Mouse (Mus musculus) liver, embryonic 11.5 days (tissue): Measurements from ENCODE around the gene Car5a. TPM values are rescaled to one million over a fixed set of nuclear protein-coding genes. Genes with fewer than 3 reads are reported as not detected.

Experiments
- ATAC-seq: fragments of 200-750 bp; cut with Nextera tagmentation; replicated peaks from 2 replicates; pipeline ENCODE4 v1.8.0; 2017; ENCODE audit warnings: moderate number of reproducible peaks, mild to moderate bottlenecking, moderate TSS enrichment, moderate library complexity; ENCODE audit not compliant: low FRiP score
- DNase-seq: peaks from one replicate; pipeline ENCODE4 v3.0.0-alpha.2; 2017; ENCODE audit warnings: low spot score
- H3K27ac ChIP-seq: fragments of 300-500 bp; sonication (generic); 2 replicates; pipeline ENCODE4 v1.5.1; 2014; ENCODE audit warnings: mild to moderate bottlenecking, low read depth, low read length, control low read depth
- H3K27me3 ChIP-seq: fragments of 300-500 bp; sonication (generic); replicated peaks from 2 replicates; pipeline ENCODE4 v1.6.1; 2014; ENCODE audit warnings: low read length, mixed read lengths; ENCODE audit not compliant: control insufficient read depth, insufficient read depth
- H3K36me3 ChIP-seq: fragments of 300-500 bp; sonication (generic); 2 replicates; pipeline ENCODE4 v1.6.1; 2014; ENCODE audit warnings: mild to moderate bottlenecking, low read length, moderate library complexity, mixed read lengths; ENCODE audit not compliant: control insufficient read depth, insufficient read depth
- H3K4me1 ChIP-seq: fragments of 300-500 bp; sonication (generic); replicated peaks from 2 replicates; pipeline ENCODE4 v1.6.1; 2014; ENCODE audit warnings: low read length, mixed read lengths; ENCODE audit not compliant: control insufficient read depth, insufficient read depth
- H3K4me2 ChIP-seq: fragments of 300-500 bp; sonication (generic); 2 replicates; pipeline ENCODE4 v1.6.1; 2014; ENCODE audit warnings: mild to moderate bottlenecking, control low read depth, moderate library complexity
- H3K4me3 ChIP-seq: fragments of 300-500 bp; sonication (generic); 2 replicates; pipeline ENCODE4 v1.5.1; 2014; ENCODE audit warnings: low read depth, low read length, control low read depth
- H3K9ac ChIP-seq: fragments of 300-500 bp; sonication (generic); 2 replicates; pipeline ENCODE4 v1.6.1; 2014; ENCODE audit warnings: low read depth, low read length, control low read depth
- H3K9me3 ChIP-seq: fragments of 300-500 bp; sonication (generic); 2 replicates; pipeline ENCODE4 v1.6.1; 2016; ENCODE audit warnings: low read length, inconsistent platforms, mixed read lengths; ENCODE audit not compliant: control insufficient read depth
- WGBS: fragments of 180-500 bp; shearing (Covaris S2); extraction: QIAGEN DNeasy Blood & Tissue Kit; methylation state at CpG from one replicate; pipeline ENCODE4 v1.1.7; 2014; 5-methylcytosine and 5-hydroxymethylcytosine counted together
- polyA plus RNA-seq: library from polyadenylated mRNA; unstranded; fragments of >200 nt; fragmentation: Nextera tagmentation; extraction: Ambion mirVana; gene quantifications from 2 replicates; pipeline ENCODE4 v1.2.1, GENCODE M21; 2014

The Car5a gene
- polyA plus RNA-seq, 1 experiment from 2014 or later: 0.55 TPM

DNA sequence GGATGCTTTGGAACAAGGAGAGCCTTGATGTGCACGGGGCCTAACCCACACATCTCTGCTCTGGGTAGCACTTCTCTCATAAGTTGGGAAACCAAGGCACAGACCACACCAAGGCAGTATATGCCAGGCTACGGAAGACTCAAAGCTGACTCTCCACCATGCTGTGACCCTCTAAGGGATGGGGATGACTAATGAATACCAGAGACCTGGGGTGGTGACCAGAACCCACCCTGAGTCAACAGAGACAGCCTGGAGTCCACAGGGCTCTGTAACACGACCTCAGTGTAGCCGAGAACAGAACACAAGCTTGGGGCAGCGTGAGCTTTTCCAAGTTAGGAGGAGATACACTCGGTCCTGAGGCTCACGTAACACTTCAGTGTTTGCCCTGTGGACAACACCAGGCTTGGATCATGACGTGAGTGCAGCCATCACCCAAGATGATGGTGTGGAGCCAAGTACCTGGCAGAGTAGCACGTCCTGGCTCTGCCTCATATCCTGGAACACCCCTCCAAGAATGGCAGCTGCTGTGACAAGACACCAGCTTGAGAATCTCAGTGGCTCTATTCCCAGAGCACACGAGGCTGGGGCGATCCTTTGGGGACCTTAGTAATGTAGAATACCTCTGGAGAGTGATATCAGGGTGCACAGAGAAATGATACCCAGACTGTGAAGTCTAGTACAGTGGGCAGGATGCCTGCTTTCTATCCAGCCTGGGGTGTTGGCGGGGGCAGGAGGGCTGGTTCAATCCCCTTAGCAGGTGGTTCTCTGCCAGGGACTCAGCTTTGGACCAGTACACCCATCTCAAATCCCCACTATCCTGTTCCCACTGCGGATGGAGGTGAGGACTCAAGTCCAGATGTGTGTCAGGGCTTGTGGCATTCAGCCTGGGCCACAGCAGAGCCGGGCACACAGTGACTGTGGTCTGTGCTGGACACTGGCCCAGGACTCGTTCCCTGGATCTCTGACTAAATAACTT lies 54.6 kb downstream of the Car5a start:
- no peak for DNase-seq
- 83% methylated on average over 15 of the region's 15 CpGs for WGBS

DNA sequence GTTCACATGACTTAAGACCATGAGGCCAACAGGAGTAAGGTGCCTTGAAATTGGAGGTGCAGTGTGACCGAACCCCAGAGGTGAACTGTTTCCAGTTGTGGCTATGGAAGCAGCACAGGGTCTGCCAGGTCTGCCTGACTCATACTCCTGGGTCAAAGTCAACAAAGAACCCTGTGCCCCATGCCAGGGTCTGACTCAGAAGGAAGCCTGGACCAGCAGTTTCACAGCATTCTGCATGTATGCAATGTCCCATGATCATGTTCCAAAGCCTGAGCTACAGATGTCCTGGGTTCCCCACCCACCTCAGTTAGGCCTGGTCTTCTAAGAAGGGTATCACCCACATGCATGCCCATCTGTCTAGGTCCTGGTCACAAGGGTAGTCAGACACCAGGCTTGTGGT lies 55.4 kb downstream of the Car5a start:
- Histone ChIP-seq H3K27ac (no peak overlapping the region), H3K27me3 (no peaks in the 10 kb centered on the region), H3K4me1 (no peaks in the 10 kb centered on the region), H3K9ac (no peak overlapping the region), H3K4me3 (no peak overlapping the region), H3K4me2 (no peak overlapping the region), H3K36me3 (peaks cover 37% of the 10 kb centered on the region), H3K9me3 (no peaks in the 10 kb centered on the region)
- ATAC-seq: no peak
- DNase-seq: no peak
- 92% methylated on average over 1 of the region's 1 CpGs for WGBS

More for the DNA sequence above, 54.6 kb downstream of the Car5a start:
- H3K4me1 ChIP-seq: no peaks in the 10 kb centered on the region
- no peaks in the 10 kb centered on the region for H3K27me3 ChIP-seq
- H3K36me3 ChIP-seq: peaks cover 32% of the 10 kb centered on the region
- H3K4me3 ChIP-seq: no peak overlapping the region
- H3K9me3 ChIP-seq: no peaks in the 10 kb centered on the region
- H3K27ac ChIP-seq: no peak overlapping the region
- H3K9ac ChIP-seq: no peak overlapping the region
- H3K4me2 ChIP-seq: no peak overlapping the region
- no peak for ATAC-seq

DNA sequence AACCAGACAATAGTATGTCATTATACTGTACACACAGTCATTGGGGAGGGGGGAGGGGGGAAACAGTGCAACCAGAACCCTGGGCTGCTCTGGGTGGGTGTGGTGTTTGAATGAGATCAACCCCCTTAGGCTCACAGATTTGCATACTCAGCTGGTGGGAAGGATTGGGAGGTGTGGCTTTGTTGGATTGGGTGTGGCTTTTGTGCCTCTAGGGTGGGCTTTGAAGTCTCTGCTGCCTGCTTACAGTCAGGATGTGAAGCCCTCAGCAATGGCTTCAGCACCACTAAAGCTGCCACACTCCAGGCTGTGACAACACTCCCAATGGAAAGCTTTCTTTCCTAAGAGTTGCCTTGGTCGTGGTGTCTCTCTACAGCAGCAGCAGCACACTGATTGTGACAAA lies 57.2 kb downstream of the Car5a start:
- Histone ChIP-seq H3K36me3 (peaks cover 54% of the 10 kb centered on the region), H3K9me3 (no peaks in the 10 kb centered on the region), H3K4me1 (no peaks in the 10 kb centered on the region), H3K27ac (no peak overlapping the region), H3K27me3 (no peaks in the 10 kb centered on the region), H3K4me3 (no peak overlapping the region), H3K9ac (no peak overlapping the region), H3K4me2 (no peak overlapping the region)
- DNase-seq: no peak
- ATAC-seq: no peak
- WGBS: 60% methylated on average over 1 of the region's 1 CpGs

- no peak overlapping the region for H3K9ac ChIP-seq
- no peaks in the 10 kb centered on the region for H3K9me3 ChIP-seq
- peaks cover 65% of the 10 kb centered on the region for H3K36me3 ChIP-seq
- no peak overlapping the region for H3K4me3 ChIP-seq
- no peak for DNase-seq
- H3K27me3 ChIP-seq: no peaks in the 10 kb centered on the region
- H3K27ac ChIP-seq: no peak overlapping the region
- no peak for ATAC-seq
- WGBS: 91% methylated on average over 6 of the region's 6 CpGs
- no peaks in the 10 kb centered on the region for H3K4me1 ChIP-seq
- H3K4me2 ChIP-seq: no peak overlapping the region
Measured at GRCm38 (mm10) chr8:121885433-121885832, 59.3 kb downstream of the Car5a start.

DNA sequence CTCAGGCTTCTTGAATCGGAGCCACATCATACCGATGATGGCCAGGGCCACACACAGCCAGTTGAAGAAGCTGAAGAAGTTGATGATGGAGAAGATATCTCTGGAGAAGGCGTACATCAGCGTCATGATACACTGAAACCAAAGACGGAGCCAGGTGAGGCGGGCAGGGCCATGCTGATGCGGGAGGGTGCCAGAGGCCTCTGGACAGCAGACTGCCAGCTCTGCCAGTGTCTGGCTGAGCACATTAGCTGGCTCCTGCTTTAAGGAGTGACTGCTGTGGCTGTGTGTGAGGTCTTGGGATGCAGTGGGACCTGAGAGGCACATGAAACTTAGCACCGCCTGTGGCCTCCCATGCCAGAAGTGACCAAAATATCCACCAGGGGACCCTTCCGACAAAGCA lies 59.7 kb downstream of the Car5a start:
- Histone ChIP-seq H3K9me3 (no peaks in the 10 kb centered on the region), H3K27me3 (no peaks in the 10 kb centered on the region), H3K4me1 (no peaks in the 10 kb centered on the region), H3K36me3 (peaks cover 65% of the 10 kb centered on the region), H3K9ac (no peak overlapping the region), H3K27ac (no peak overlapping the region), H3K4me2 (no peak overlapping the region), H3K4me3 (no peak overlapping the region)
- DNase-seq: no peak
- 92% methylated on average over 9 of the region's 9 CpGs for WGBS
- no peak for ATAC-seq

DNA sequence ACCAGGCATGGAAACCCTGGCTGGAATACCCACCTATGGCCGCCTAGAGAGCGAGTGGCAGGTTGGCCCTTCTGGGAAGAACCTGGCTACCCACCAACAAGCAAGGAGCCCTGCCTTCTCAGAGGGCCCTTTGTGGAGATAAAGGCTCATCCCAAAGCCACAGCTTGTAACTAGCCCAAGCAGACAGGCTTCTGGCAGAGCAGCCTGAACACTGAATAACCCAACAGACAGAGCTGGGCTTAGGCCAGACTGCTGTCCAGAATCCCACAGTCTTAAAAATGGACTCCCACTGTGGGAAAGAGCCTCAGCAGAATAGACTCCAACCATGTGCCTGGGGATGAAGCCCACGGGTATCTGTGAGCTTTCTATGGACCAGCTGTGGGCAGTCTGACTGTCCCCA lies 60.5 kb downstream of the Car5a start:
- ATAC-seq (no peak), DNase-seq (no peak)
- H3K9ac ChIP-seq: no peak overlapping the region
- H3K27me3 ChIP-seq: no peaks in the 10 kb centered on the region
- no peak overlapping the region for H3K27ac ChIP-seq
- H3K4me3 ChIP-seq: no peak overlapping the region
- H3K9me3 ChIP-seq: no peaks in the 10 kb centered on the region
- WGBS: 96% methylated on average over 3 of the region's 3 CpGs
- no peak overlapping the region for H3K4me2 ChIP-seq
- no peaks in the 10 kb centered on the region for H3K4me1 ChIP-seq
- peaks cover 65% of the 10 kb centered on the region for H3K36me3 ChIP-seq

- ATAC-seq (no peak), DNase-seq (no peak)
- no peak overlapping the region for H3K27ac ChIP-seq
- peaks cover 53% of the 10 kb centered on the region for H3K36me3 ChIP-seq
- no peak overlapping the region for H3K4me2 ChIP-seq
- no peaks in the 10 kb centered on the region for H3K4me1 ChIP-seq
- WGBS: 87% methylated on average over 5 of the region's 5 CpGs
- H3K27me3 ChIP-seq: no peaks in the 10 kb centered on the region
- no peaks in the 10 kb centered on the region for H3K9me3 ChIP-seq
- H3K9ac ChIP-seq: no peak overlapping the region
- H3K4me3 ChIP-seq: no peak overlapping the region
Measured at GRCm38 (mm10) chr8:121881921-121882320, 62.8 kb downstream of the Car5a start.

DNA sequence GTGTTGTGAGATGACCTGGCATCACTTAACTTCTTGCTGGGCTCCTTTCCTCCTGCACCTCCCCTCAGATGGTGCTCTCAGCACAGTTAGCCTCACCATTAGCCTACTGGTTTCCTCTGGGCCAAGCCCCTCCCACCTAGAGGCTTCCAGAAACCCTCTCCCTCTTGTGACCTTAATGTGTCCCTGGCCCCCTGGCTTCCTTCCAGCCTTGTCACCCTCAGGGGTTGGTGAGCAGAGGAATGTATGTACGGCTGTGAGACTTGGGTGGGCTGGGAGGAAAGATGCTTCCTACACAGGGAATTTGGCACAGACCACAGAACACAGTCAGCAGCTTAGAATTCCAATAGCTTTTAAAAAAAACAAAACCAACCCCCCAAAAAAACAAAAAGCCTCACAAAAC lies 63.9 kb downstream of the Car5a start:
- Histone ChIP-seq H3K9ac (no peak overlapping the region), H3K4me1 (peaks cover 2% of the 10 kb centered on the region), H3K27ac (no peak overlapping the region), H3K4me2 (no peak overlapping the region), H3K36me3 (peaks cover 42% of the 10 kb centered on the region), H3K4me3 (no peak overlapping the region), H3K9me3 (no peaks in the 10 kb centered on the region), H3K27me3 (no peaks in the 10 kb centered on the region)
- DNase-seq (no peak), ATAC-seq (no peak)
- WGBS: 77% methylated on average over 1 of the region's 1 CpGs

DNA sequence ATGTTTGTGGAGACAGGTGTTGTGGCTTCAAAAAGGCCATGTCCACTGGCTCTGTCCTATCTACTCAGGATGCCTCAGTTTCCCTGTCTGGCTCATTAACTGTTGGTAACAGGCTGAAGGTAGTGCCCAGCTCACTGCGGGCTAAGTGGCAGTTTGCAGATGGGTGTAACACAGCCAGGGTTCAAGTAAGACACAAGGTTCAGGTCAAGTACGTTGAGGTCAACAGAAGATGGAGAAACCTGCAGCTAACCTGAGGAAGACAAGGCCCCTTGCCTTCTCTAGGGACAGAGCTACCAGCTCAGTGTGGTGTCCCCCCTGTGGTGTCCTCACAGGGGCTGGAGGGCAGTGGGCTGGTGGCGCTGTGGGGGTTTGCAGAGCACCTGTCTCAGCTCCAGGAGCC lies 65.0 kb downstream of the Car5a start:
- Histone ChIP-seq H3K27ac (no peak overlapping the region), H3K9ac (no peak overlapping the region), H3K36me3 (peaks cover 32% of the 10 kb centered on the region), H3K4me3 (no peak overlapping the region), H3K9me3 (no peaks in the 10 kb centered on the region), H3K4me2 (no peak overlapping the region), H3K27me3 (no peaks in the 10 kb centered on the region), H3K4me1 (peaks cover 10% of the 10 kb centered on the region)
- DNase-seq (no peak), ATAC-seq (no peak)
- 91% methylated on average over 3 of the region's 3 CpGs for WGBS
